In the genomic region with DNA sequence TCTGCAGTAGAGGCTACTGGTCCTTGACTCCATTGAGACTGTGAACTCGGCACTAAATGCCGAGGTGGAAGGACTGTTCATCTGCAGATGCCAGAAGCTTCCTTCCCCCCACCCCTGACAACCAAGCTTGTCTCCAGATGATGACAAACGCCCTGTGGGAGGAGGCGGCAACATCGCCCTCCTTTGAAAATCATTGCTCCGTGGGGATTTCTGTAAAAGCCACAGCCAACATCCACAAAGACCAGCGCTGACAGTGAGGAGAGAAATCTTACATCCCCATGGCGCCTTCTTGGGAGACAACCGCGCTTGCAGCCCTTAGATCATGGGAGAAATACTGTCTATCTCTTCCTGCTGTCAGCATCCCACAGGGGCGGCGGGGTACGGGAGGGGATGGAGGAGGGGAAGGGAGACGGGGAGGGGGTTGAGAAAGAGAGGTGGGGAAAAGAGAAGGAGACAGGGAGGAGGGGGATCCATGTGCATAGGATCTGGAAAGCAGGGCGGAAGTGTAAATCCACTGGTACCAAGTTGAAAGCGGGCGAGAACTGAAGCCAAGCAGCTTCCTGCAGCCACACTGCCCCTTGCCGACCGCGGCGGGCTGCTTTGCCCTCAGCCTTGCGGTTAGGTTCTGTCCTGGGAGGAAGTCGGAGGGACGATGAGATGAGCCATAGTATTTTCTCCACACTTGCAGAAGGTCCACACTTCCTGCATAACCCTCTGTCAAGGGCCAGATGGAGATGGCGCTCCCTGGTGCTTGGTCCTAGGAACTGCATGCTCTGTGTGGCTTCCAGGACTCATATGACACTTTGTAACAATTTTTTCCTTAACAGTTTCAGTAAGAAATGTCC, we compare ENCODE assay signal across 8 mouse cellular contexts.
DNase-seq lines count a peak whose midpoint lies in the region; ATAC-seq and TF ChIP-seq lines count a peak whose summit lies in the region.

No protein-coding gene starts in this region.

- H3K9ac ChIP-seq in hindbrain, embryonic 13.5 days: peak overlapping the region; percentile 24; the same call in 1 of the 2 replicates
- no peak overlapping the region for H3K9ac ChIP-seq in liver, postnatal 0 days (replicated peaks)
- H3K9ac ChIP-seq in neural tube, embryonic 13.5 days: peak overlapping the region; percentile 54; the same call in 1 of the 2 replicates

- H3K4me1 ChIP-seq in hindbrain, embryonic 13.5 days (replicated peaks): peaks cover 23% of the 10 kb centered on the region
- H3K4me1 ChIP-seq in liver, postnatal 0 days (ENCODE audit: insufficient read depth): no peaks in the 10 kb centered on the region
- H3K4me1 ChIP-seq in neural tube, embryonic 13.5 days (replicated peaks): peaks cover 25% of the 10 kb centered on the region

- no peak for TF ChIP-seq EP300 in liver, postnatal 0 days (IDR thresholded peaks at IDR 0.05; ENCODE audit: low read depth)

- peak overlapping the region; percentile 60; the same call in 1 of the 2 replicates for H3K27ac ChIP-seq in hindbrain, embryonic 13.5 days
- no peak overlapping the region for H3K27ac ChIP-seq in liver, postnatal 0 days (ENCODE audit: low read depth)
- H3K27ac ChIP-seq in neural tube, embryonic 13.5 days (replicated peaks): peak overlapping the region; percentile 33; the same call in 1 of the 2 replicates

- H3K9me3 ChIP-seq in hindbrain, embryonic 13.5 days: no peaks in the 10 kb centered on the region
- H3K9me3 ChIP-seq in liver, postnatal 0 days (ENCODE audit: low read length): no peaks in the 10 kb centered on the region
- H3K9me3 ChIP-seq in neural tube, embryonic 13.5 days: no peaks in the 10 kb centered on the region

- H3K4me3 ChIP-seq in hindbrain, embryonic 13.5 days: peak overlapping the region; percentile 25
- no peak overlapping the region for H3K4me3 ChIP-seq in liver, postnatal 0 days (ENCODE audit: low read depth, low read length)
- peak overlapping the region; percentile 24 for H3K4me3 ChIP-seq in neural tube, embryonic 13.5 days

- peak overlapping the region; percentile 46 for H3K4me2 ChIP-seq in hindbrain, embryonic 13.5 days
- H3K4me2 ChIP-seq in liver, postnatal 0 days (ENCODE audit: low read depth, low read length): peak overlapping the region; percentile 54
- H3K4me2 ChIP-seq in neural tube, embryonic 13.5 days: peak overlapping the region; percentile 49

- WGBS in hindbrain, embryonic 13.5 days: 14% methylated on average over 25 of the region's 25 CpGs
- 11% methylated on average over 25 of the region's 25 CpGs for WGBS in liver, postnatal 0 days (ENCODE audit: insufficient replicate concordance)
- 15% methylated on average over 25 of the region's 25 CpGs for WGBS in neural tube, embryonic 13.5 days

- DNase-seq in heart, adult 8-10 months (ENCODE audit: low spot score): peak; percentile 21
- DNase-seq in heart, adult 9 months (ENCODE audit: low spot score in 2 of 2): no peak
- DNase-seq in R1 (ENCODE audit: low read depth, low spot score): peak; percentile 78
- peak; percentile 26 for DNase-seq in fibroblast of lung, adult 2 months (ENCODE audit: low read depth)
- peak; percentile 51 for DNase-seq in liver, postnatal 0 days
- DNase-seq in adipocyte (ENCODE audit: low spot score): no peak

- 0 out of 2 replicates have a peak, but pooled peaks cover 9% of the 10 kb centered on the region for H3K27me3 ChIP-seq in hindbrain, embryonic 13.5 days
- 0 out of 2 replicates have a peak, but pooled peaks cover 2% of the 10 kb centered on the region for H3K27me3 ChIP-seq in liver, postnatal 0 days (ENCODE audit: insufficient read depth, low read length)
- H3K27me3 ChIP-seq in neural tube, embryonic 13.5 days: no peaks in the 10 kb centered on the region

- peak; percentile 65 for TF ChIP-seq CTCF in liver, postnatal 0 days (IDR thresholded peaks at IDR 0.05; ENCODE audit: low read depth)

- no peak for ATAC-seq in hindbrain, embryonic 13.5 days (ENCODE audit: low FRiP score)
- ATAC-seq in liver, postnatal 0 days: no peak
- peak; percentile 24; the same call in 1 of the 2 replicates for ATAC-seq in neural tube, embryonic 13.5 days (ENCODE audit: low read depth)

- H3K36me3 ChIP-seq in hindbrain, embryonic 13.5 days: no peaks in the 10 kb centered on the region
- no peaks in the 10 kb centered on the region for H3K36me3 ChIP-seq in liver, postnatal 0 days (replicated peaks; ENCODE audit: insufficient read depth, low read length)
- no peaks in the 10 kb centered on the region for H3K36me3 ChIP-seq in neural tube, embryonic 13.5 days

Comparison
In these comparisons a context has a peak if more than half of its experiments do, and no peak if none do; other contexts are left out.
1. DNase-seq: peak in heart, adult 8-10 months (single experiment), R1 (single experiment), fibroblast of lung, adult 2 months (single experiment) and liver, postnatal 0 days (single experiment); none in heart, adult 9 months (0 of 2) and adipocyte (single experiment).
2. Peak in every context shown above with its lines, with median percentiles within 50 percentile points of each other: H3K4me2 ChIP-seq.